Mouse (Mus musculus) forebrain, embryonic 15.5 days (tissue): Measurements from ENCODE around the gene Nrn1l. TPM values are rescaled to one million over a fixed set of nuclear protein-coding genes. Genes with fewer than 3 reads are reported as not detected.
A peak's percentile ranks its signal among the peaks of the same experiment; 100 is the strongest.

Source experiments
- ATAC-seq: fragments of 200-750 bp; cut with Nextera tagmentation; replicated peaks from 2 replicates; pipeline ENCODE4 v1.8.0; 2017; ENCODE audit warnings: mild to moderate bottlenecking, moderate TSS enrichment, moderate library complexity
- H3K27ac ChIP-seq: fragments of 300-500 bp; sonication (generic); replicated peaks from 2 replicates; pipeline ENCODE4 v1.5.1; 2015; ENCODE audit warnings: mild to moderate bottlenecking, inconsistent platforms
- H3K27me3 ChIP-seq: fragments of 300-500 bp; sonication (generic); 2 replicates; pipeline ENCODE4 v1.6.1; 2015; ENCODE audit warnings: inconsistent platforms
- H3K36me3 ChIP-seq: fragments of 300-500 bp; sonication (generic); 2 replicates; pipeline ENCODE4 v1.6.1; 2015; ENCODE audit warnings: mild to moderate bottlenecking, inconsistent platforms
- H3K4me1 ChIP-seq: fragments of 300-500 bp; sonication (generic); 2 replicates; pipeline ENCODE4 v1.6.1; 2015; ENCODE audit warnings: inconsistent platforms
- H3K4me2 ChIP-seq: fragments of 300-500 bp; sonication (generic); replicated peaks from 2 replicates; pipeline ENCODE4 v1.6.1; 2015; ENCODE audit warnings: mild to moderate bottlenecking, inconsistent platforms
- H3K4me3 ChIP-seq: fragments of 300-500 bp; sonication (generic); 2 replicates; pipeline ENCODE4 v1.5.1; 2015; ENCODE audit warnings: mild to moderate bottlenecking, inconsistent platforms
- H3K9ac ChIP-seq: fragments of 300-500 bp; sonication (generic); replicated peaks from 2 replicates; pipeline ENCODE4 v1.6.1; 2015; ENCODE audit warnings: mild to moderate bottlenecking, inconsistent platforms
- H3K9me3 ChIP-seq: fragments of 300-500 bp; sonication (generic); 2 replicates; pipeline ENCODE4 v1.6.1; 2016; ENCODE audit warnings: inconsistent platforms
- WGBS: fragments of 180-500 bp; shearing (Covaris S2); methylation state at CpG from one replicate; pipeline ENCODE4 v1.1.7; 2015; ENCODE audit warnings: mixed read lengths; 5-methylcytosine and 5-hydroxymethylcytosine counted together
- polyA plus RNA-seq: library from polyadenylated mRNA; unstranded; fragments of >200 nt; fragmentation: Nextera tagmentation; extraction: Ambion mirVana; gene quantifications from 2 replicates; pipeline ENCODE4 v1.2.1, GENCODE M21; 2015

Nrn1l gene
- polyA plus RNA-seq, 1 experiment from 2014 or later, result not detected

DNA sequence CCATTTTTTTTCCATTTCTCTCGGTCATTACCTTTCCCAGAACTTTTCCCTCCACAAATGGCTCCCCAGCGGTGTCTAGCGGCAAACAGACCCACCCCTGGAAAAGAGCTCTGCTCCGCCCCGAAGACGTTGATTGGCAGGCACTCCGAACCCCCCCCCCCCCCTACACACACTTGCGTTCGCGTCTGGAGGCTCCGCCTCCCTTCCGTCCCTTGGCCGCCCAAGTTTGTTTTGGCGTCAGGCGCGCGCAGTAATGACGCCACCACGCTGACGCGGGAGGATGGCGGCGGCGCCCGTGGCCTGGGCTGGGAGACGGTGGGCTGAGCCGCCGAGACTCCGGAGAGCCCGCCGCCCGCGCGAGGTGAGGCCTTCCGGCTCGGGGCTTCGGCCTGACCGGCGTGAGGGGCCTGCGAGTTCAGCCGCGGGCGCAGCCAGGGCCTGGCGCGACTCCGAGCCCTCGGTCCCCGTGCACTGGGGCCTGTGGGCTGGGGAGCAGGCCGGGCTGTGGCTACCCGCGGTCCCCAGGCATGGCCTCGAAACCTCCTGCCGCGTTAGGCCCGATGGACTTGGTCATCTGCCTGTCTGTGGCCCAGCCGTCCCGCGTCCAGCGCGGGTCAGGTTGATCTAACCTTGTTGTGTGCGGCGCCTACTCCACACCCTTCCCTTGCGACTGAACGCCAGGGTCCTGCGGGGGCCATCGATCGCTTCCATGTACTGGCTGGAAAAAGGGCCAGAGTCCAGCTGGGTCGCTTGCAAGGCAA lies 7.0 kb downstream of the Nrn1l start, which contains the start of gene Pskh1:
Gene Pskh1, plus strand, starts transcription at position 262 of the 761 bp plus-strand sequence.
- no peaks in the 10 kb centered on the region for H3K9me3 ChIP-seq
- under 1% methylated on average over 68 of the region's 68 CpGs for WGBS
- H3K4me2 ChIP-seq, result peak within 1 kb of the TSS; percentile 66
- ATAC-seq, result peak; percentile 94
- peak within 1 kb of the TSS; percentile 87 for H3K27ac ChIP-seq
- no peaks in the 10 kb centered on the region for H3K36me3 ChIP-seq
- H3K27me3 ChIP-seq, result no peaks in the 10 kb centered on the region
- peaks cover 9% of the 10 kb centered on the region for H3K4me1 ChIP-seq
- peak within 1 kb of the TSS; percentile 96 for H3K9ac ChIP-seq
- peak within 1 kb of the TSS; percentile 93 for H3K4me3 ChIP-seq

DNA sequence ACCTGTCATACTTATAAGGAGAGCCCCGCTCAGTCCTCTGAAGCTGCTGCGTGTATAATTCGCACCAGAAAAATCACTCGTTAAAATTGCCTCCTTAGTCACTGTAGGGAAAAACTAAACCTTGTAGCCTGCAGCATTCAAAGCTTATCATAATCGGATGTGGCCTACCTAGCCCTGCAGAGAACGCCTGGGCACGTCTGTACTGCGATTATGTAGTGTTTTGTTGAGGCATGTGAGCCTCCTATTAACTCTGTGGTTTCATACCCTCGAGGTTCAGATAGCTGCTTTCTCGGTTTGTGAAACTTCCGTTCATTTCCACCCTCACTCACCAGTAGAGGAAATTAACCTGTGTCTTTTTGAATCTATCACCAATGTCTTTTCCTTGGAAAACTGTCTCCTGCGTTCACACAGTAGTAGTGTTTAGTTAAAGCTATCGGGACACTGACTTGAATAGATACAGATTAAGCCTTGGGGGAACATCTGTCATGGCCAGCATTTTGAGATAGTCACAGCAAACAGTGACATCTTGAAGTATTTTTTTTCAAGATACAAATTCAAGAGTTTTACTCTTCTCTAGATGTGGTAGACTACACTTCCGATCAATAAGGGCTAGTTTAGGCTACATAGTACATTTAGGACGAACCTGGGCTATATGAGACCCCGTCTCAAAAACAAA lies 7.7 kb downstream of the Nrn1l start:
- Histone ChIP-seq H3K27me3 (no peaks in the 10 kb centered on the region), H3K4me3 (peak overlapping the region; percentile 93), H3K9me3 (no peaks in the 10 kb centered on the region), H3K4me1 (peaks cover 9% of the 10 kb centered on the region), H3K27ac (peak overlapping the region; percentile 87), H3K9ac (peak overlapping the region; percentile 96), H3K36me3 (no peaks in the 10 kb centered on the region), H3K4me2 (peak overlapping the region; percentile 66)
- no peak for ATAC-seq
- 41% methylated on average over 16 of the region's 16 CpGs for WGBS

DNA sequence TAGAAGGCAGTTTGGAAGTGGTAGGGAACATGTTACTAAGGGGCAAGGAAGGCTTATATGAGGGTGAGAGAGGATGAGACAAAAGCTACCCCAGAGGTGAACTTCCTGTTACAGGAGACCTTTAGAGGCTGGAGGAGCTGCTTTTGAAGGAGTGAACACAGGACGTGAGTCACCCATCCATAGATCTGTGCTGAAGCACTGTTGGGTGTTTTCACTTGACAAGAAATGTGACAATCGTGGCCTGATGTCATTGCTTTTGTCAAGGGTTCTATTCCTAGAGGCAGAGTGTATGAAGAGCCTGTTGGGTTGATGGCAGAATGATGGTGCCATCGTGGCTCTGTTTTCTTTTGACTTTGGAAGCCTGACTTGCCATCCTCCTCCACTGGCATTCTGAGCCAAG lies 26.0 kb downstream of the Nrn1l start:
- H3K36me3 ChIP-seq, result peaks cover 8% of the 10 kb centered on the region; the same call in 1 of the 2 replicates
- no peak overlapping the region for H3K9ac ChIP-seq
- H3K4me3 ChIP-seq, result no peak overlapping the region
- no peak overlapping the region for H3K4me2 ChIP-seq
- ATAC-seq, result no peak
- H3K9me3 ChIP-seq, result no peaks in the 10 kb centered on the region
- WGBS, result 85% methylated on average over 3 of the region's 3 CpGs
- H3K27me3 ChIP-seq, result no peaks in the 10 kb centered on the region
- no peaks in the 10 kb centered on the region for H3K4me1 ChIP-seq
- no peak overlapping the region for H3K27ac ChIP-seq

DNA sequence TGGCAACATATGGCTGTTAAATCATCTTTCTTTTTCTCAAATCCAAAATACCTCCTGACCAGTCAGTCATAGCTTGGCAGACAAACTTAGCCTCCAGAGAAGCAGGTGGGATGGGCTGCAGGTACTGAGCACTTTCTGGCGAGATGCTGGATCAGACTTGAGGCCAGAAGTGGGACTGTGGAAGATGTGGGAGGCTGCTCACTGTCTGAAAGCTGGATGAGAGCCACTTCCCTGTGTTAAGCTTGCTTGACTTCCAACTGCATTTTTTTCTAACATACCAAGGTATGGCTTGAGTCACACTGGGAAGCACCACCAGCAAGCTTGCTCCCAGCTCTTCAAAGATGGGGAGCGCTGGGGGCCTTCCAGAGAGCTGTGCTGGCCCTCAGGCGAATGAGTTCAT lies 31.8 kb downstream of the Nrn1l start:
- H3K27me3 ChIP-seq, result no peaks in the 10 kb centered on the region
- ATAC-seq, result no peak
- 73% methylated on average over 3 of the region's 3 CpGs for WGBS

DNA sequence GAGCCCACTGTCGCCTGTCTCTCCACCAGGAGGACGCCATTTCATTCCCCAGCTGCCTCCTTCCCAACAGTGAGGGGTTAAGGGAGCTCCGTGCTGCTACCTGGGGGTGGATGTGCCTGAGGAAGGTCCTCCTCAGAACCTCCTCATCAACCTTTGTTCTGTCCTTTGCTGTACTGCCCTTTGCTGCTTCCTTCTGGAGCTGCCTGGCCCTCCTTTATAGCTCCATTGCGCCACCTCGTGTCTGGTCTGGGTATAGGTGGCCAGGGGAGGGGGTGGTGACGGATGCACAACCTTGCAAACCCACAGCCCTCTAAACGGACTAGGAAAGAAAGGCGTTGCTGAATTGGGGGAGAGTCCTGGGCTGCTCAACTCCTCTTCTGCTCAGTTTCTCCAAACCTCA lies 37.2 kb downstream of the Nrn1l start:
- no peaks in the 10 kb centered on the region for H3K27me3 ChIP-seq
- peaks cover 6% of the 10 kb centered on the region for H3K4me1 ChIP-seq
- H3K27ac ChIP-seq, result peak overlapping the region; percentile 58; the same call in 1 of the 2 replicates
- H3K9ac ChIP-seq, result 0 out of 2 replicates have a peak overlapping the region, but pooled peaks have one; percentile 9
- H3K9me3 ChIP-seq, result no peaks in the 10 kb centered on the region
- no peak overlapping the region for H3K4me3 ChIP-seq
- no peak overlapping the region for H3K4me2 ChIP-seq
- 11% methylated on average over 8 of the region's 8 CpGs for WGBS
- peak; percentile 67 for ATAC-seq
- peaks cover 4% of the 10 kb centered on the region; the same call in 1 of the 2 replicates for H3K36me3 ChIP-seq

More for the DNA sequence above, 31.8 kb downstream of the Nrn1l start:
- Histone ChIP-seq H3K9ac (no peak overlapping the region), H3K4me1 (peaks cover under 1% of the 10 kb centered on the region; the same call in 1 of the 2 replicates), H3K4me2 (no peak overlapping the region), H3K9me3 (no peaks in the 10 kb centered on the region), H3K4me3 (no peak overlapping the region), H3K27ac (no peak overlapping the region), H3K36me3 (no peaks in the 10 kb centered on the region)

DNA sequence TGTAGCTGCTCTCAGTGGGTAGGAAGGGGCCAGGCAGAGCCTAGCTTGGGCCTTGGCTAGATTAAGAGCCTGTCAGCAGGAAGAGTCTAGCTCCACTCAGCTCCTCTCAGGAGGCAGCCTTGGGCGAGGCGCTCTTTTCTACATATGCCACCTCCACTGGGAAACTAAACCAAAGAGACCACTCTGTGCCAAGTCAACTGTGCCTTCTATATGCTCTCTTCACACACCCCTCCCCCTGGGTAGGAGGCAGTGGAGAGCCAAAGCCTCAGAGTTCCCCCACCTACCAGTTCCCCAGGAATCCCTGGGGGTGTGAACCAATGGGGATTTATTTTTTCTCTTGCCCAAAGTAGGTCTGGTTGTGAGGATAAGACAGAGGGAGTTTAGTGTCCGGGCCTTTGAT lies 37.9 kb downstream of the Nrn1l start:
- Histone ChIP-seq H3K4me3 (no peak overlapping the region), H3K27me3 (no peaks in the 10 kb centered on the region), H3K4me2 (no peak overlapping the region), H3K9ac (no peak overlapping the region), H3K27ac (no peak overlapping the region), H3K9me3 (no peaks in the 10 kb centered on the region), H3K4me1 (peaks cover 13% of the 10 kb centered on the region), H3K36me3 (peaks cover 4% of the 10 kb centered on the region; the same call in 1 of the 2 replicates)
- no peak for ATAC-seq
- 84% methylated on average over 3 of the region's 3 CpGs for WGBS

DNA sequence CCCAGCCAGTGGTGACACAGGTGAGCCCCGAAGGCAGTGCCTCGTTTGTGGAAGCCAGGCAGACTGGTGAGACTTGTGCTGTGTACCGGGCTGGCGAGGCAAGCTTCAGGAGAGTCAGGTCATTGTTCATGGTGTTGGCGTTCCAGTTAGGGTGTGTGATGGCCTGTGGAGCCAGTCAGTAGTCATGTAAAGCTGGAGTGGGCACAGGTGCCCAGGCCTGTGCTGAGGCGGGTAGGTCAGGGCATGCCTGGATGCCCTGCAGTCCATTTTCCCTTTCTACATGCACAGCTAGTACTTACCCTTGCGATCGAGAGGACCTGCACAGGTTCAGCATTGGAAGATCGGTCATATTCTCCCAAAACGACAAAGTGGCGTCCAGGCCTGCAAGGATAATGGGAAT lies 39.2 kb downstream of the Nrn1l start:
- no peaks in the 10 kb centered on the region for H3K27me3 ChIP-seq
- 93% methylated on average over 11 of the region's 11 CpGs for WGBS
- H3K36me3 ChIP-seq, result peaks cover 4% of the 10 kb centered on the region; the same call in 1 of the 2 replicates
- ATAC-seq, result no peak
- no peaks in the 10 kb centered on the region for H3K9me3 ChIP-seq
- no peak overlapping the region for H3K4me3 ChIP-seq
- no peak overlapping the region for H3K4me2 ChIP-seq
- no peak overlapping the region for H3K27ac ChIP-seq
- peaks cover 18% of the 10 kb centered on the region for H3K4me1 ChIP-seq
- no peak overlapping the region for H3K9ac ChIP-seq

DNA sequence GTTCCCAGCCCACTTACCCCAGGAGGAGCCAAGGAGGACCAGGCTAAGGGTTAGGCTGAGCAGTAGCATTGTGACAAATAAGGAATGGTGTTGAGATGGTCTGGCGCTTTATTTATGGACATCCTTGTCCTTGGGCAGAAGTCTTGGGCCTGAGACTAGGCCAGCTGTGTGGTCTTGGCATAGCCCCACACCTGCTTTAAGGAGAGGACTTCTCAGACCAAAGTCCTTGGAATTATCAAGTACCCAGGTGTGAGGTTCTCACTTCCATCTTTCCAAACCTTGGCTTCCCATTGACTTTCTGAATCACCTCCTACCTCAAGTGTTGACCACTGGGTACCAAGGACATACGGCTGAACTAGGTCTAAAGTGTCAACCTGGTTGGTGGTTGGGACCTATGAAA lies 40.4 kb downstream of the Nrn1l start, which contains the start of gene Ctrl:
Gene Ctrl, minus strand, starts transcription at position 101 of the 400 bp plus-strand sequence.
- Histone ChIP-seq H3K27me3 (no peaks in the 10 kb centered on the region), H3K36me3 (peaks cover 4% of the 10 kb centered on the region; the same call in 1 of the 2 replicates), H3K27ac (no peak within 1 kb of the TSS), H3K9me3 (no peaks in the 10 kb centered on the region), H3K4me1 (peaks cover 27% of the 10 kb centered on the region), H3K9ac (no peak within 1 kb of the TSS), H3K4me3 (no peak within 1 kb of the TSS), H3K4me2 (no peak within 1 kb of the TSS)
- 98% methylated on average over 2 of the region's 2 CpGs for WGBS
- ATAC-seq, result no peak

DNA sequence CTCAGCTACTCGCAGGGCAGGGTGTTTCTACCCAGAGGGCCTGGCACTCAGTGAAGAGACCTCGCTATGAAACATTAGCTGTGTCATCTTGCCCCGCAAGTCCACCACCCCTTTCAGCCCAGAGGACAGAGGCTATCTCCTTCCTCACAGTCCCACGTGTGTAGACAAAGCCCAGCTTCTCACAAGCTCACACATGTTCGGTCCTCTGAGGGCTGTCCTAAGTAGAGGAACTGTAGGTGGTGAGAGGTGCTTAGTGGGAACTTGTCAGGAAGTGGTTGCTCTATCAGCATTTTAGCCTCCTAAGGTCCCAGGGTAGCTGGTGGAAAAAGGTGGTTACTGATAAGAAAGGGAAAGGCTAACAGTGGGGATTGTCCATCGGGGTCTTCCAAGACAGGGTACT lies 41.7 kb downstream of the Nrn1l start:
- no peaks in the 10 kb centered on the region for H3K9me3 ChIP-seq
- peaks cover 4% of the 10 kb centered on the region; the same call in 1 of the 2 replicates for H3K36me3 ChIP-seq
- H3K9ac ChIP-seq, result no peak overlapping the region
- no peak overlapping the region for H3K4me3 ChIP-seq
- H3K27me3 ChIP-seq, result no peaks in the 10 kb centered on the region
- 87% methylated on average over 6 of the region's 6 CpGs for WGBS
- H3K4me1 ChIP-seq, result peaks cover 26% of the 10 kb centered on the region
- no peak overlapping the region for H3K27ac ChIP-seq
- H3K4me2 ChIP-seq, result no peak overlapping the region
- no peak for ATAC-seq

DNA sequence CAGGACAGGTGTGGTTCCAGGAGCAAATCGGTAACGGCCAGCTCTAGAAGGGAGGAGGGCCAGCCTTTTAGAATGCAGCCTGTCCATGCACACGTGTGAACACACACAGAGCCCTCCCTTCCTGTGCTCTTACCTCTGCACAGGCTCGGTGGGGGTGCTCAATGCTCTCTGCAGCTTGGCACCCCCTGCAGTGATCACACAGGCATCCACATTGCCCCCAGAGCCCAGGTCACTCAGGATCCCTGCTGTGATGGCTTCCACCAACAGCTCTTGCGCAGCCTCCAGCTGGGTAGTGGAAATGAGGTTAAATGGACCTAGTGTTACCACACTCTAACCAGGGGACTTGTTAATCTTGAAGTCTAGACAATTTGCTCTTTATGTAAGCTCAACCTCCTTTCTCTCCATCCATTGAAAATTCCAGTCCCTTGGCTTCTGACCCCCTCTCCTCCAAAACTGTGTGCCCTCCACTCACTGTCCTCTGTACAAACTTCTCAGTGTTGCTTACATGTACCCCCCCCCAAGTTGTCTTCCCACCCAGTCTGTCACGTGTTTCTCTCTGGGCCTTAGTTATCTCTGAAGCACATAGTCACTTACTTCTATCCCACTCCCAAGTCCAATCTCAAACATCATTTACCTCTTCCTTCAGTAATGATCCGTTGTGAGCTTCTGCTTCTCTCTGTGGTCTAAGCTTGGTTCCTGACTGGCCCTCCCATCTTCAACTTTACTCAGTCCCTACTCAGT lies 42.7 kb downstream of the Nrn1l start:
- H3K9ac ChIP-seq, result peak overlapping the region; percentile 84
- peaks cover 22% of the 10 kb centered on the region for H3K4me1 ChIP-seq
- peak overlapping the region; percentile 81 for H3K4me3 ChIP-seq
- H3K36me3 ChIP-seq, result peaks cover 4% of the 10 kb centered on the region; the same call in 1 of the 2 replicates
- peak overlapping the region; percentile 86; the same call in 1 of the 2 replicates for H3K27ac ChIP-seq
- no peaks in the 10 kb centered on the region for H3K9me3 ChIP-seq
- ATAC-seq, result no peak
- H3K27me3 ChIP-seq, result no peaks in the 10 kb centered on the region
- 28% methylated on average over 7 of the region's 7 CpGs for WGBS
- peak overlapping the region; percentile 86 for H3K4me2 ChIP-seq

DNA sequence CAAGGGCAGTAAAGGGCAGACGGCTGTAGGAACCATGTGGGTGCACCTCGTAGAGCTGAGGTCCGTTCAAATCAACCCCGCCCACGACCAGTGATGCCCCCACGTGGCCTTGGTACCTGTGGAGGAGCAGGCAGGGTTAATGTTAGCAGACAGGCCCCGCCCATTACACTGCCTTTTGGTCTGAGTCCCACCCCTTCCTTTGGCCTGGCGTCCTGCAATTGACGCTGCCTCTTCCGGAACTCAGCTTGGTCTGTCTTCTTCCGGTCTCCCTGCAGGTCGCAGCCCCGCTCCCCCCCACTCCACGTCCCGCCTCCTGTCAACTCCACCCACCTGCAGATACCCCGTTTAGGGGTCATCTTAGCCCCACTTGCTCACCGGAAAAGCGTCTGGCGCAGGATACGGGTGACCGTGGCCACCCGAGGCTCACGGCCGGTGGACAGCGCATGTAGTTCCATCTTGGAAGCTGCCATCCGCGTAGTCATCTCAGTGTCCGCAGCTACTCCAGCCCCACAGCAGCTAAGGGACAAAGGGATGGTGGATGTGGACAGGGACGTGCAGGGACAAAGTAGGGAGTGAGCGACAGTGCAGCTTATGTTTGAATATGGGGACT lies 43.6 kb downstream of the Nrn1l start:
- H3K9me3 ChIP-seq, result no peaks in the 10 kb centered on the region
- H3K9ac ChIP-seq, result peak overlapping the region; percentile 84
- H3K4me3 ChIP-seq, result peak overlapping the region; percentile 81
- no peaks in the 10 kb centered on the region for H3K27me3 ChIP-seq
- peaks cover 22% of the 10 kb centered on the region for H3K4me1 ChIP-seq
- H3K36me3 ChIP-seq, result peaks cover 4% of the 10 kb centered on the region; the same call in 1 of the 2 replicates
- H3K27ac ChIP-seq, result peak overlapping the region; percentile 86
- H3K4me2 ChIP-seq, result peak overlapping the region; percentile 86
- ATAC-seq, result peak; percentile 88
- under 1% methylated on average over 30 of the region's 30 CpGs for WGBS
